Mouse (Mus musculus) frontal cortex, postnatal 25 days (tissue): ENCODE data around the gene Slc26a10.

ENCODE experiments used
- DNase-seq, 2 experiments: peaks; one replicate each; pipeline ENCODE4 v3.0.0; 2022; ENCODE audit warnings: low spot score in 2 of 2

Gene Slc26a10

GRCm38 (mm10) chr10:127179871-127180694, at the start of gene Slc26a10:
Gene Slc26a10 (minus strand): TSS chr10:127180645.
- no peak for DNase-seq

GRCm38 (mm10) chr10:127228897-127229296, 48.5 kb upstream of the Slc26a10 start:
- no peak for DNase-seq

DNA sequence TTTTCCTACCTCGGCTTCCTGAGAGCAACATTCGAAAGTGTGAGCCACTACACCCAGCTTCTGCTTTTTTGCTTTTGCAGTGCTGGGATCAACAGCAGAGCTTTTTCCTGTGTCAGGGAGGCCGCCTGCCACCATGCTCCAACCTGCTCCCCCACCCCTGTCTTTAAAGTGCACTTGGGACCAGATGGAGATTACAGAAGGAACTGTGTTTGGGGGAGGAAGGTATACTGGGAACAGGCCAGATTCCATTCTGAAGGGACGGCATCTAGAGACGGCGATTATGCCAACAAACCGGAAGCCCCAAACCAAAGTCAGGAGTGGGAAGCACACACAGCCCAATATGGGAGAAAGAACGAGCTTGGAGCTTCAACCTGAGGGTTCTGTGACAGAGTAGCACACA, 46.7 kb upstream of the Slc26a10 start:
- no peak for DNase-seq

- DNase-seq: no peak
These were observed 46.0 kb upstream of the Slc26a10 start for GRCm38 (mm10) chr10:127226318-127226895.

GRCm38 (mm10) chr10:127225732-127226131, 45.3 kb upstream of the Slc26a10 start:
- peak in 1 of 2 experiments; percentile 19 for DNase-seq

DNA sequence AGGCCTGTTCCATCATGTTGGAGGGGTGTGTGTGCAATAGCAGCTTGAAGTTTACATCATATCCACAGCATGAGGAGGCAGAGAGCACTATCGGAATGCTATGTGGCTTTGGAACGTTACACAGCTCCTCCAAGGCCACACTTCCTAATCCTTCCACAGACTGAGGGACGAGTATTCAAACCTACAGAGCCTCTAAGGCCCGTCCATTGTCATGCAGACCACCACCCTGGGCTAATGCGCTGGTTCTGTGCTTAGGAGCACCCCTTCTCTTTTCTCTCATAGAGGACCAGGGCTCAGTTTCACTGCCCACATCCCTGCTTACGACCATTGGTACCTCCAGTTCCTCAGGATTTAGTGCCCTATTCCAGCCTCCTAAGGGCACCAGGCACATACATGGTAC, 44.8 kb upstream of the Slc26a10 start:
- no peak for DNase-seq

GRCm38 (mm10) chr10:127218339-127218738, 37.9 kb upstream of the Slc26a10 start:
- DNase-seq: no peak

GRCm38 (mm10) chr10:127217177-127217576, 36.7 kb upstream of the Slc26a10 start:
- no peak for DNase-seq

DNA sequence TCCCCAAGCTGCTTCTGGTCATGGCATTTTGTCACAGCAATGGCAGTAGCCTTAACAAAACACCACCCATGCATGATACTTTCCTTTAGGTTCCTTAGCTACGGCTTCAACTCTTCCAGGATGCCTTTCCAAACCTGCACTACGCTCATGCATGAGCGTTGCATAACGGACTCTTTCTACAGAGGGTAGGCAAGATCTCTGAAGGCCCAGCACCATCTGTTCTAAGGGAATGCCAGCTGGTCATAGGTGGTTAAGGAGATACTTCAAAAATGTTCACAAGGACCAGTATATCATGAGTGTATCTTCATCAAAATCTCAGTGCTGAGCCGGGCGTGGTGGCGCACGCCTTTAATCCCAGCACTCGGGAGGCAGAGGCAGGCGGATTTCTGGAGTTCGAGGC, 36.0 kb upstream of the Slc26a10 start:
- DNase-seq: no peak

DNA sequence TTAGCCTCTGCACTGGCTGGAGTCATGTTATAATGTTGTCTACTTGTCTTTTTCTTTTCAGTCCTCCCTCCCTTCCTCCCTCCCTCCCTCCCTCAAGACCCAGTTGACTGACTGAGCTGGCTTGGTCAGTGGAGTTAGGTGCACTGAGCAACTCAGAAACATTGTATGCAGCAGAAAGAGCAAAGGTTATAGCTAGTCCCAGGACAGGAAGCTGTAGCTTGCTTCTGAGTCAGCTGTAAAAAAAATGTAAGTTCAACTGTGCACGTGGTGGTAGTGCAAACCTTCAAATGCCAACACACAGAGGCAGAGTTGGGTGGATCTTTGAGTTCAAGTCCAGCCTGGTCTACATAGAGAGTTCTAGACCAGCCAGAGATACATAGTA, 34.0 kb upstream of the Slc26a10 start:
- no peak for DNase-seq

- no peak for DNase-seq
These were observed 33.4 kb upstream of the Slc26a10 start for GRCm38 (mm10) chr10:127213704-127214421.

GRCm38 (mm10) chr10:127213272-127213671, 32.8 kb upstream of the Slc26a10 start:
- DNase-seq: no peak

DNA sequence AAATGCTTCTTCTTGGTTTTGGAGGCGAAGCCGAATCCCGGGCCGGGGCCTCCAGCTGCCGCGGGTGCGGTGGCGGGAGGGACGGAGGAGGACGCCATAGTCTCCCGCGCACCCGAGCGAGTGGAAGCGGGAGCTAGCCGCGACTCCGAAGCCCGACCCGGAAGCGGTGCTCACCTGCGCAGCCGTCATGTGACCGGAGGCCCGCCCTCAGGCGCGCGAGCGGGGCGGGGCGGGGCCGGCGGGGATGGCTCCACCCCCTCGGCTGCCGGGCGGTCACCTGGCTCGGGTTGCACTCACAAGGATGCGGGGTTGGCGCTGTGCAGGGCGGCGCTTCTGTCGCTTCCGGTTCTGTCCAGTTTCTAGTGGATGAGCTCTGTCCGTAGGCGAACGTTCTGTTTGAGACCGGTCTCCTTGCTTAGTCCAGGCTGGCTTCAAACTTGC, 31.0 kb upstream of the Slc26a10 start, which contains the start of gene Pip4k2c:
TSS of gene Pip4k2c (minus strand) at position 172 of the 441 bp plus-strand sequence.
- DNase-seq: peak; percentile 75 to 83

DNA sequence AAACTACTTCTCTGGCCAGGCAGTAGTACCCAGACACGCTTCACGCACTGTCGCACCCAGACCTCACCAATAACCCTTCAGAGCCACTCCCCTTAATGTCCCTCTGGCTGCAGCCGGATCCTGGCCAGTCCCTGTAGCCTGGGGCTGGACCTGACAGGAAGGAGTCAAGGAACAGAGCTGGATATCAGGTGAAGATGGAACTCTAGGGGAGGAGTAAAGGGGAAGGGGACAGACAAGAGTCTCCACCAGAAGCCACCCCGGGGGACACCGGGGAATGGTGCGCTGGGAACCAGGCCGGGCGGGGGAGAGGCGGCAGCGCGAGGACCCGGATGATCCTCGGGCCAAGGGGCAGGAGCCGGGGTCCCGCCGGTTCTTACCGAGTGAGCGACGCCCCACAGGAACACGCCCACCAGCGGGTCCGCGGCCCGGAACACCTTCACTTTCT, 30.5 kb upstream of the Slc26a10 start:
- DNase-seq: no peak

GRCm38 (mm10) chr10:127209928-127210570, 29.6 kb upstream of the Slc26a10 start:
- DNase-seq: no peak

GRCm38 (mm10) chr10:127208921-127209320, 28.5 kb upstream of the Slc26a10 start:
- no peak for DNase-seq

- DNase-seq: no peak
These were observed 24.9 kb upstream of the Slc26a10 start for GRCm38 (mm10) chr10:127205373-127205772.

GRCm38 (mm10) chr10:127204589-127204988, 24.1 kb upstream of the Slc26a10 start:
- no peak for DNase-seq

- DNase-seq: no peak
These were observed 22.7 kb upstream of the Slc26a10 start for GRCm38 (mm10) chr10:127203106-127203505.

- no peak for DNase-seq
These were observed 19.8 kb upstream of the Slc26a10 start for GRCm38 (mm10) chr10:127200279-127200678.

DNA sequence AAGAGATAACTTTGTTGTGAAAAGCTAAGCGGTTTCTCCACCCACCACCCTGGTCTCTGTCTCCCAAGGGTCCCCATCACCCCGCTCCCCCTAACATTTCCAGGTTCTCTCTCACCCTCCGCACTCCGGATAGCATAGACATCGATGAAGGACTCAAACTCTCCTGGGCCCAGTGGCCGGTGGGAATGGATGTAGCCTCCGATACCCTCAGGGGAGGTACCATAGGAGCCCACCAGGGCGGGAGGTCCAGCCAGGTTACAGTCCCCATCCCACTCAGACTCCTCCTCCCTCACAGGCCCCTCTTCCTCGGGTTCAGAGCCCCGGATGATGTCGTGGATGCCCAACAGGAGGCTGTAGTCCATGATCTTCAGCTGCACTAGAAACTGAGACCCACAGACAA, 19.0 kb upstream of the Slc26a10 start:
- DNase-seq: no peak

DNA sequence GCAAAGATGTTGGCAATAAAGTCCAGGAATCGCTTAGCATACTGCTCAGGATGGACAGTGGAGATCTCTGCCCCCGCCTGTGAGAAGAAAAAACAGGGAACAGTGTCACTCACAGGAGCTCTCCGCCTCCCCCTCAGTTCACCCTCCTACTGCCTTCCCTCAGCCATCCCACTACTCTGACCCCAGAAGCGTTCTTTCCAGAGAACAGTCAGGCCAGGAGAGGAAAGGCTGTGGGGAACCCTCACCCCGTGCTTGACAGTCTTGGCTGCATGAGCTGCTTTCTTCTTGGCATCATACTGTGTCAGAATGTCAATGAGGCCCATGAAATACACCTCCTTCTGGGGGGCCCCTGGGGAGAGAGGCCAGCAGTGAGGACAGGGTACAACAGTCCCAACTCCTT, 18.6 kb upstream of the Slc26a10 start:
- DNase-seq: no peak
